Mouse (Mus musculus): ENCODE measurements around the gene Gapdh. TPM values are rescaled to one million over a fixed set of nuclear protein-coding genes. Genes with fewer than 3 reads are reported as not detected.

Gene Gapdh
- polyA plus RNA-seq, 1 experiment from 2014 or later, result 2,787 TPM

GRCm38 (mm10) chr6:125149569-125149950 is 16.7 kb downstream of the Gapdh start:
- H3K4me1 ChIP-seq (ENCODE audit: control insufficient read depth, insufficient read depth, low read length), result peaks cover 19% of the 10 kb centered on the region; the same call in 1 of the 2 replicates
- no peaks in the 10 kb centered on the region for H3K27me3 ChIP-seq (ENCODE audit: control insufficient read depth, insufficient read depth, low read length)
- H3K4me2 ChIP-seq (ENCODE audit: low read depth, severe bottlenecking), result no peak overlapping the region
- WGBS, result 72% methylated on average over 7 of the region's 7 CpGs
- DNase-seq (ENCODE audit: low spot score) (no peak), ATAC-seq (ENCODE audit: insufficient number of reproducible peaks, low FRiP score, low TSS enrichment, low read depth) (no peak)
- peaks cover 11% of the 10 kb centered on the region for H3K36me3 ChIP-seq (ENCODE audit: control insufficient read depth, insufficient read depth, low read length)
- H3K9me3 ChIP-seq (ENCODE audit: control insufficient read depth, low read length), result no peaks in the 10 kb centered on the region
- no peak overlapping the region for H3K27ac ChIP-seq (replicated peaks; ENCODE audit: low read depth, low read length)
- H3K9ac ChIP-seq (ENCODE audit: low read length), result 0 out of 2 replicates have a peak overlapping the region, but pooled peaks have one; percentile 7
- no peak overlapping the region for H3K4me3 ChIP-seq (ENCODE audit: low read depth, low read length)

- H3K4me3 ChIP-seq (ENCODE audit: low read depth, low read length), result no peak overlapping the region
- 0 out of 2 replicates have a peak overlapping the region, but pooled peaks have one; percentile 7 for H3K9ac ChIP-seq (ENCODE audit: low read length)
- no peak overlapping the region for H3K27ac ChIP-seq (replicated peaks; ENCODE audit: low read depth, low read length)
Measured at GRCm38 (mm10) chr6:125148926-125149568, 17.2 kb downstream of the Gapdh start.

GRCm38 (mm10) chr6:125148251-125148925 is 17.9 kb downstream of the Gapdh start:
- H3K36me3 ChIP-seq (ENCODE audit: control insufficient read depth, insufficient read depth, low read length), result peaks cover 15% of the 10 kb centered on the region
- no peak overlapping the region for H3K4me2 ChIP-seq (ENCODE audit: low read depth, severe bottlenecking)
- no peaks in the 10 kb centered on the region for H3K9me3 ChIP-seq (ENCODE audit: control insufficient read depth, low read length)
- H3K27me3 ChIP-seq (ENCODE audit: control insufficient read depth, insufficient read depth, low read length), result no peaks in the 10 kb centered on the region
- ATAC-seq (ENCODE audit: insufficient number of reproducible peaks, low FRiP score, low TSS enrichment, low read depth) (no peak), DNase-seq (ENCODE audit: low spot score) (no peak)
- H3K4me1 ChIP-seq (ENCODE audit: control insufficient read depth, insufficient read depth, low read length), result peaks cover 22% of the 10 kb centered on the region; the same call in 1 of the 2 replicates
- H3K27ac ChIP-seq (replicated peaks; ENCODE audit: low read depth, low read length), result 0 out of 2 replicates have a peak overlapping the region, but pooled peaks have one; percentile 14
- 0 out of 2 replicates have a peak overlapping the region, but pooled peaks have one; percentile 1 for H3K4me3 ChIP-seq (ENCODE audit: low read depth, low read length)
- peak overlapping the region; percentile 18; the same call in 1 of the 2 replicates for H3K9ac ChIP-seq (ENCODE audit: low read length)
- WGBS, result 69% methylated on average over 18 of the region's 18 CpGs

More at GRCm38 (mm10) chr6:125148926-125149568, 17.2 kb downstream of the Gapdh start:
- Histone ChIP-seq H3K36me3 (ENCODE audit: control insufficient read depth, insufficient read depth, low read length) (peaks cover 15% of the 10 kb centered on the region), H3K27me3 (ENCODE audit: control insufficient read depth, insufficient read depth, low read length) (no peaks in the 10 kb centered on the region), H3K9me3 (ENCODE audit: control insufficient read depth, low read length) (no peaks in the 10 kb centered on the region), H3K4me1 (ENCODE audit: control insufficient read depth, insufficient read depth, low read length) (peaks cover 22% of the 10 kb centered on the region; the same call in 1 of the 2 replicates), H3K4me2 (ENCODE audit: low read depth, severe bottlenecking) (no peak overlapping the region)
- DNase-seq (ENCODE audit: low spot score), result no peak
- 81% methylated on average over 16 of the region's 16 CpGs for WGBS
- ATAC-seq (ENCODE audit: insufficient number of reproducible peaks, low FRiP score, low TSS enrichment, low read depth), result no peak

GRCm38 (mm10) chr6:125147329-125147728 is 18.9 kb downstream of the Gapdh start:
- DNase-seq (ENCODE audit: low spot score), result no peak
- no peak overlapping the region for H3K27ac ChIP-seq (replicated peaks; ENCODE audit: low read depth, low read length)

GRCm38 (mm10) chr6:125146797-125147196 is 19.5 kb downstream of the Gapdh start:
- WGBS, result 85% methylated on average over 4 of the region's 4 CpGs
- Histone ChIP-seq H3K4me3 (ENCODE audit: low read depth, low read length) (no peak overlapping the region), H3K27me3 (ENCODE audit: control insufficient read depth, insufficient read depth, low read length) (no peaks in the 10 kb centered on the region), H3K27ac (replicated peaks; ENCODE audit: low read depth, low read length) (no peak overlapping the region), H3K9ac (ENCODE audit: low read length) (peak overlapping the region; percentile 89), H3K36me3 (ENCODE audit: control insufficient read depth, insufficient read depth, low read length) (peaks cover 14% of the 10 kb centered on the region), H3K4me2 (ENCODE audit: low read depth, severe bottlenecking) (peak overlapping the region; percentile 96; the same call in 1 of the 2 replicates), H3K9me3 (ENCODE audit: control insufficient read depth, low read length) (no peaks in the 10 kb centered on the region), H3K4me1 (ENCODE audit: control insufficient read depth, insufficient read depth, low read length) (peaks cover 22% of the 10 kb centered on the region; the same call in 1 of the 2 replicates)
- no peak for ATAC-seq (ENCODE audit: insufficient number of reproducible peaks, low FRiP score, low TSS enrichment, low read depth)
- DNase-seq (ENCODE audit: low spot score), result no peak

More at GRCm38 (mm10) chr6:125147329-125147728, 18.9 kb downstream of the Gapdh start:
- WGBS, result 80% methylated on average over 10 of the region's 10 CpGs
- H3K4me3 ChIP-seq (ENCODE audit: low read depth, low read length), result no peak overlapping the region
- no peak overlapping the region for H3K4me2 ChIP-seq (ENCODE audit: low read depth, severe bottlenecking)
- H3K9ac ChIP-seq (ENCODE audit: low read length), result no peak overlapping the region
- no peaks in the 10 kb centered on the region for H3K9me3 ChIP-seq (ENCODE audit: control insufficient read depth, low read length)
- ATAC-seq (ENCODE audit: insufficient number of reproducible peaks, low FRiP score, low TSS enrichment, low read depth), result no peak
- no peaks in the 10 kb centered on the region for H3K27me3 ChIP-seq (ENCODE audit: control insufficient read depth, insufficient read depth, low read length)
- peaks cover 22% of the 10 kb centered on the region; the same call in 1 of the 2 replicates for H3K4me1 ChIP-seq (ENCODE audit: control insufficient read depth, insufficient read depth, low read length)
- peaks cover 12% of the 10 kb centered on the region for H3K36me3 ChIP-seq (ENCODE audit: control insufficient read depth, insufficient read depth, low read length)

- no peak overlapping the region for H3K27ac ChIP-seq (replicated peaks; ENCODE audit: low read depth, low read length)
- peak overlapping the region; percentile 86 for H3K4me3 ChIP-seq (ENCODE audit: low read depth, low read length)
- DNase-seq (ENCODE audit: low spot score) (no peak), ATAC-seq (ENCODE audit: insufficient number of reproducible peaks, low FRiP score, low TSS enrichment, low read depth) (no peak)
- H3K4me1 ChIP-seq (ENCODE audit: control insufficient read depth, insufficient read depth, low read length), result peaks cover 22% of the 10 kb centered on the region; the same call in 1 of the 2 replicates
- H3K36me3 ChIP-seq (ENCODE audit: control insufficient read depth, insufficient read depth, low read length), result peaks cover 16% of the 10 kb centered on the region
- H3K27me3 ChIP-seq (ENCODE audit: control insufficient read depth, insufficient read depth, low read length), result no peaks in the 10 kb centered on the region
- no peaks in the 10 kb centered on the region for H3K9me3 ChIP-seq (ENCODE audit: control insufficient read depth, low read length)
- peak overlapping the region; percentile 89 for H3K9ac ChIP-seq (ENCODE audit: low read length)
- peak overlapping the region; percentile 96 for H3K4me2 ChIP-seq (ENCODE audit: low read depth, severe bottlenecking)
- WGBS, result 56% methylated on average over 7 of the region's 7 CpGs
Measured at GRCm38 (mm10) chr6:125146148-125146547, 20.1 kb downstream of the Gapdh start.

GRCm38 (mm10) chr6:125145479-125145951 is 20.8 kb downstream of the Gapdh start:
- DNase-seq (ENCODE audit: low spot score), result no peak
- Histone ChIP-seq H3K4me1 (ENCODE audit: control insufficient read depth, insufficient read depth, low read length) (peaks cover 22% of the 10 kb centered on the region; the same call in 1 of the 2 replicates), H3K36me3 (ENCODE audit: control insufficient read depth, insufficient read depth, low read length) (peaks cover 21% of the 10 kb centered on the region)

GRCm38 (mm10) chr6:125145001-125145400 is 21.3 kb downstream of the Gapdh start, which contains the start of gene Iffo1:
Gene Iffo1 (plus strand): TSS chr6:125145241.
- H3K27ac ChIP-seq (replicated peaks; ENCODE audit: low read depth, low read length), result peak within 1 kb of the TSS; percentile 86
- H3K4me2 ChIP-seq (ENCODE audit: low read depth, severe bottlenecking), result peak within 1 kb of the TSS; percentile 96
- no peaks in the 10 kb centered on the region for H3K9me3 ChIP-seq (ENCODE audit: control insufficient read depth, low read length)
- peak within 1 kb of the TSS; percentile 86 for H3K4me3 ChIP-seq (ENCODE audit: low read depth, low read length)
- H3K4me1 ChIP-seq (ENCODE audit: control insufficient read depth, insufficient read depth, low read length), result peaks cover 22% of the 10 kb centered on the region; the same call in 1 of the 2 replicates
- peak within 1 kb of the TSS; percentile 89 for H3K9ac ChIP-seq (ENCODE audit: low read length)
- under 1% methylated on average over 16 of the region's 16 CpGs for WGBS
- no peaks in the 10 kb centered on the region for H3K27me3 ChIP-seq (ENCODE audit: control insufficient read depth, insufficient read depth, low read length)
- ATAC-seq (ENCODE audit: insufficient number of reproducible peaks, low FRiP score, low TSS enrichment, low read depth) (peak; percentile 94), DNase-seq (ENCODE audit: low spot score) (peak; percentile 95)
- peaks cover 23% of the 10 kb centered on the region for H3K36me3 ChIP-seq (ENCODE audit: control insufficient read depth, insufficient read depth, low read length)

More at GRCm38 (mm10) chr6:125145479-125145951, 20.8 kb downstream of the Gapdh start:
- Histone ChIP-seq H3K9me3 (ENCODE audit: control insufficient read depth, low read length) (no peaks in the 10 kb centered on the region), H3K4me3 (ENCODE audit: low read depth, low read length) (peak overlapping the region; percentile 86), H3K9ac (ENCODE audit: low read length) (peak overlapping the region; percentile 89), H3K27ac (replicated peaks; ENCODE audit: low read depth, low read length) (peak overlapping the region; percentile 86), H3K27me3 (ENCODE audit: control insufficient read depth, insufficient read depth, low read length) (no peaks in the 10 kb centered on the region), H3K4me2 (ENCODE audit: low read depth, severe bottlenecking) (peak overlapping the region; percentile 96)
- 1% methylated on average over 35 of the region's 35 CpGs for WGBS
- ATAC-seq (ENCODE audit: insufficient number of reproducible peaks, low FRiP score, low TSS enrichment, low read depth), result peak; percentile 58
